In genomic region chr1:38392928-38393327, GRCm38 (mm10) we compare ENCODE assay signal across 8 mouse cellular contexts.
A peak's percentile ranks its signal among the peaks of the same experiment; 100 is the strongest.
DNase-seq lines count a peak whose midpoint lies in the region.

No protein-coding gene starts in this region.

- DNase-seq in left cerebral cortex, adult 11 months (ENCODE audit: low spot score) = peak; percentile 39
- no peak for DNase-seq in left cerebral cortex, adult 8-10 months (ENCODE audit: low spot score in 2 of 2)
- DNase-seq in adrenal gland, adult 18-20 months (ENCODE audit: low spot score in 2 of 2) = peak; percentile 29 to 43
- DNase-seq in embryo, embryonic 9.5 days (ENCODE audit: extremely low spot score) = peak; percentile 59
- DNase-seq in heart, postnatal 36 days = peak; percentile 59 to 66
- peak; percentile 86 for DNase-seq in left cerebral cortex, postnatal 4 days
- DNase-seq in retina, adult 2 months (ENCODE audit: low read depth, low spot score) = peak; percentile 29
- peak; percentile 34 for DNase-seq in yolk sac, embryonic 10.5 days (ENCODE audit: low spot score)

- intact Hi-C loops in heart, postnatal 36 days (cut with DNase I) = loop anchor here (1.0 to 2.0 kb wide), 4 partner anchors 168 to 394 kb away; no protein-coding TSS in a partner anchor
- intact Hi-C loops in left cerebral cortex, postnatal 4 days (cut with DNase I) = loop anchor here (5.0 to 10.0 kb wide), 2 partner anchors 208 to 394 kb away; no protein-coding TSS in a partner anchor

Comparison
In these comparisons a context has a peak if more than half of its experiments do, and no peak if none do; other contexts are left out.
1. DNase-seq: peak in left cerebral cortex, adult 11 months (single experiment), adrenal gland, adult 18-20 months (2 of 2), embryo, embryonic 9.5 days (single experiment), heart, postnatal 36 days (2 of 2), left cerebral cortex, postnatal 4 days (single experiment), retina, adult 2 months (single experiment) and yolk sac, embryonic 10.5 days (single experiment); none in left cerebral cortex, adult 8-10 months (0 of 2).